Mouse (Mus musculus): ENCODE data around the gene Apbb2. TPM values are rescaled to one million over a fixed set of nuclear protein-coding genes. Genes with fewer than 3 reads are reported as not detected.

Apbb2 gene
- polyA plus RNA-seq, 1 experiment from 2014 or later, result 39.5 TPM

DNA sequence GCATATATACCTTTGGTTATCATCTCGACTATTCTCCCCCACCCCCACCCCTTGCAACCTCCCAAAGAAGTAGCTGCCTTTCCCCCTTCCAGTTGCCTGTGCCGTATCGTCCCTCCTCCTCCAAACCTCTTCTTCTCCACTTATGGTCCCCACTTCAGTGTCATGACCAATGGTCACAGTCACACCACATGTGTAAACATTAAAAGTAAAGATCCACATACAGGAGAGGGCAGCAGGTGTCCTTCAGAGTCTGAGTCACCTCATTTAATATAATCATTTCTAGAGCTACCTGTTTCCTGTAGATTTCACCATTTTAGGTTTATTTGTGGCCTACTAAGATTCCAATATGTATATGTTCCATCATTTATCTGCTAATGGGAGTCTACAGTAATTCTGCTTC lies 113.0 kb downstream of the Apbb2 start:
- 80% methylated on average over 3 of the region's 3 CpGs for WGBS
- Histone ChIP-seq H3K4me1 (ENCODE audit: control insufficient read depth, insufficient read depth, low read length) (peaks cover 14% of the 10 kb centered on the region), H3K9ac (replicated peaks; ENCODE audit: low read depth, low read length) (no peak overlapping the region), H3K4me3 (ENCODE audit: low read depth, low read length) (no peak overlapping the region), H3K4me2 (replicated peaks; ENCODE audit: low read depth, low read length) (no peak overlapping the region), H3K9me3 (ENCODE audit: control insufficient read depth, low read depth, low read length) (no peaks in the 10 kb centered on the region), H3K27ac (ENCODE audit: low read length) (no peak overlapping the region), H3K27me3 (ENCODE audit: control insufficient read depth, insufficient read depth, low read length) (no peaks in the 10 kb centered on the region), H3K36me3 (ENCODE audit: control insufficient read depth, insufficient read depth, low read length) (no peaks in the 10 kb centered on the region)
- no peak for ATAC-seq (ENCODE audit: insufficient number of reproducible peaks, insufficient read depth, low FRiP score, low read depth)

DNA sequence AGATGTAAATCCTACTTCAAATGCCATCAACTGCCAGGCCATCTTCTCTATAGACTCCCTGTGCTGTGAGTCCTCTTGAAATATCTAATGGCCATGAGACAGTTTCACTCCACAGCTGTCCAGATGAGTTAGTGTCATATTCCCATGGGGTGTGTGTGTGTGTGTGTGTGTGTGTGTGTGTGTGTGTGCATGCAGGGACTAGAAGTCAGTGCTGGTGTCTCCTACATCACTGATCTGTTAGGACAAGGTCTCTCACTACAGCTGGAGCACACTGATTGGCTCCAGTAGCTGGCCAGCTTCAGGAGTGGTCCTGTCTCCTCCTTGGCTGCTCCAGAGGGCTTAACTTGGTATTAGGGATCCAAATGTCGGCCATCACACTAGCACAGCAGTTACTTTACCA lies 113.5 kb downstream of the Apbb2 start:
- no peaks in the 10 kb centered on the region for H3K27me3 ChIP-seq (ENCODE audit: control insufficient read depth, insufficient read depth, low read length)
- 75% methylated on average over 1 of the region's 1 CpGs for WGBS
- H3K27ac ChIP-seq (ENCODE audit: low read length), result no peak overlapping the region

GRCm38 (mm10) chr5:66504434-66504747 lies 114.2 kb downstream of the Apbb2 start:
- Histone ChIP-seq H3K27me3 (ENCODE audit: control insufficient read depth, insufficient read depth, low read length) (no peaks in the 10 kb centered on the region), H3K4me2 (replicated peaks; ENCODE audit: low read depth, low read length) (no peak overlapping the region), H3K9me3 (ENCODE audit: control insufficient read depth, low read depth, low read length) (0 out of 2 replicates have a peak, but pooled peaks cover 2% of the 10 kb centered on the region), H3K36me3 (ENCODE audit: control insufficient read depth, insufficient read depth, low read length) (no peaks in the 10 kb centered on the region), H3K27ac (ENCODE audit: low read length) (peak overlapping the region; percentile 52; the same call in 1 of the 2 replicates), H3K9ac (replicated peaks; ENCODE audit: low read depth, low read length) (no peak overlapping the region), H3K4me3 (ENCODE audit: low read depth, low read length) (no peak overlapping the region), H3K4me1 (ENCODE audit: control insufficient read depth, insufficient read depth, low read length) (peaks cover 14% of the 10 kb centered on the region)
- WGBS, result 23% methylated on average over 6 of the region's 6 CpGs
- no peak for ATAC-seq (ENCODE audit: insufficient number of reproducible peaks, insufficient read depth, low FRiP score, low read depth)

More for the DNA sequence above, 113.5 kb downstream of the Apbb2 start:
- H3K9me3 ChIP-seq (ENCODE audit: control insufficient read depth, low read depth, low read length), result 0 out of 2 replicates have a peak, but pooled peaks cover 2% of the 10 kb centered on the region
- no peak for ATAC-seq (ENCODE audit: insufficient number of reproducible peaks, insufficient read depth, low FRiP score, low read depth)
- no peak overlapping the region for H3K9ac ChIP-seq (replicated peaks; ENCODE audit: low read depth, low read length)
- peaks cover 14% of the 10 kb centered on the region for H3K4me1 ChIP-seq (ENCODE audit: control insufficient read depth, insufficient read depth, low read length)
- H3K36me3 ChIP-seq (ENCODE audit: control insufficient read depth, insufficient read depth, low read length), result no peaks in the 10 kb centered on the region
- H3K4me3 ChIP-seq (ENCODE audit: low read depth, low read length), result no peak overlapping the region
- no peak overlapping the region for H3K4me2 ChIP-seq (replicated peaks; ENCODE audit: low read depth, low read length)

GRCm38 (mm10) chr5:66503557-66504433 lies 114.8 kb downstream of the Apbb2 start:
- Histone ChIP-seq H3K27ac (ENCODE audit: low read length) (peak overlapping the region; percentile 52; the same call in 1 of the 2 replicates), H3K9ac (replicated peaks; ENCODE audit: low read depth, low read length) (no peak overlapping the region)
- 25% methylated on average over 17 of the region's 17 CpGs for WGBS

DNA sequence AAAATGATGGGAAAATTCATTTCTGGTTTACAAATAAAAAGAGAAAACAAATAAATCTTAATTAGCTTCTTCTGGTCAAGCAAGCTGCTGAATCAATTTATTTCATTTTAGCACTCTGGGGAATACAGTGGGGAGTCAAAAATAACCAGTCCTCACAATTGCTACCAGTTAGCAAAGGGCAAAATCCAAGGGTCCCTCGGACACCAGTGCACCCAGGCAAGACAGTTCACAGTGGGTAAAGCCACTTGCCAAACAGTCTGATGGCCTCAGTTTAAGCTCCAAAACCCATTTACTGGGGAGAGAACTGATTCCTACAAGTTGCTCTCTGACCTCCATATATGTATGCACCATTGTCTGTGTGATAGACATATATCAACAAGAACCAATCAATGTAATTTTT lies 115.6 kb downstream of the Apbb2 start:
- no peak overlapping the region for H3K4me3 ChIP-seq (ENCODE audit: low read depth, low read length)
- 84% methylated on average over 1 of the region's 1 CpGs for WGBS
- ATAC-seq (ENCODE audit: insufficient number of reproducible peaks, insufficient read depth, low FRiP score, low read depth), result no peak
- H3K4me2 ChIP-seq (replicated peaks; ENCODE audit: low read depth, low read length), result no peak overlapping the region
- H3K27ac ChIP-seq (ENCODE audit: low read length), result no peak overlapping the region
- H3K9me3 ChIP-seq (ENCODE audit: control insufficient read depth, low read depth, low read length), result 0 out of 2 replicates have a peak, but pooled peaks cover 2% of the 10 kb centered on the region
- no peak overlapping the region for H3K9ac ChIP-seq (replicated peaks; ENCODE audit: low read depth, low read length)
- H3K27me3 ChIP-seq (ENCODE audit: control insufficient read depth, insufficient read depth, low read length), result no peaks in the 10 kb centered on the region
- no peaks in the 10 kb centered on the region for H3K36me3 ChIP-seq (ENCODE audit: control insufficient read depth, insufficient read depth, low read length)
- H3K4me1 ChIP-seq (ENCODE audit: control insufficient read depth, insufficient read depth, low read length), result peaks cover 18% of the 10 kb centered on the region

More at GRCm38 (mm10) chr5:66503557-66504433, 114.8 kb downstream of the Apbb2 start:
- Histone ChIP-seq H3K4me3 (ENCODE audit: low read depth, low read length) (no peak overlapping the region), H3K9me3 (ENCODE audit: control insufficient read depth, low read depth, low read length) (0 out of 2 replicates have a peak, but pooled peaks cover 2% of the 10 kb centered on the region), H3K27me3 (ENCODE audit: control insufficient read depth, insufficient read depth, low read length) (no peaks in the 10 kb centered on the region), H3K4me1 (ENCODE audit: control insufficient read depth, insufficient read depth, low read length) (peaks cover 14% of the 10 kb centered on the region), H3K4me2 (replicated peaks; ENCODE audit: low read depth, low read length) (peak overlapping the region; percentile 26), H3K36me3 (ENCODE audit: control insufficient read depth, insufficient read depth, low read length) (no peaks in the 10 kb centered on the region)
- ATAC-seq (ENCODE audit: insufficient number of reproducible peaks, insufficient read depth, low FRiP score, low read depth), result peak; percentile 85

DNA sequence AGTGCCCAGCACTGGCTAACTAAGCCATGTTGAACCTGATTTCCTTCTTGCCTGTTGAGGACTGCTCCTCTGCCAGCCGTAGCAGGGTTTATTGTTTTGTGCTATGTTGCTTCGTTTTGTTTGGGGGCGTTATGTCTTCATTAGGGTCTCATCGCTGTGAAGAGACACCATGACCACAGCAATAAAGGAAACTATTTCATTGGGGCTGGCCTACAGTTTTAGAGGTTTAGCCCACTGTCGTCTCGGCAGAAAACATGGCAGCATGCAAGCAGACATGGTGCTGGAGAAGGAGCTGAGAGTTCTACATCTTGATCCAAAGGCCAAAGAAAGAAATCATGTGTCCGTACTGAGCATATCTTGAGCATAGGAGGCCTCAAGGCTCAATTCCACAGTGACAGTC lies 119.0 kb downstream of the Apbb2 start:
- Histone ChIP-seq H3K36me3 (ENCODE audit: control insufficient read depth, insufficient read depth, low read length) (no peaks in the 10 kb centered on the region), H3K4me1 (ENCODE audit: control insufficient read depth, insufficient read depth, low read length) (peaks cover 34% of the 10 kb centered on the region), H3K27me3 (ENCODE audit: control insufficient read depth, insufficient read depth, low read length) (no peaks in the 10 kb centered on the region), H3K4me3 (ENCODE audit: low read depth, low read length) (no peak overlapping the region), H3K27ac (ENCODE audit: low read length) (no peak overlapping the region), H3K9ac (replicated peaks; ENCODE audit: low read depth, low read length) (no peak overlapping the region), H3K4me2 (replicated peaks; ENCODE audit: low read depth, low read length) (no peak overlapping the region), H3K9me3 (ENCODE audit: control insufficient read depth, low read depth, low read length) (0 out of 2 replicates have a peak, but pooled peaks cover 2% of the 10 kb centered on the region)
- 94% methylated on average over 7 of the region's 7 CpGs for WGBS
- ATAC-seq (ENCODE audit: insufficient number of reproducible peaks, insufficient read depth, low FRiP score, low read depth), result no peak

DNA sequence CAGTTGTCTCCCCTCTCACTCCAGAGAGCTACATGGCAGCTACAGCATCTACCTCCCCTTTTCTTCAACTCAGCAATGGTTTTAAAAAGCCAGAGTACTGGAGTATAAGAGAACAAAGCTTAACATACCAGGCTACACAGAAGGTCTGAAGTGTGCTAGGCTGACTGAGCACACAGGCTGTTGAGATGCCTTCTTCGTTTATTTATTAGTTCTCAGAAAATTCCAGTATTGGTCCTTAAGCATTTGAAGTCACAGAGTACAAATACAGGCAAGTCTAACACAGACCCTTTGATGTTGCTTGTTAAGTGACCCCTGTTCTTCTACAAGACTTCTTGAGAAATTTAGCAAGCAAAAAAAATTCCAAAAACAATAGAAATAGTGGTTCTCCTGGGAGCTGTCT lies 120.4 kb downstream of the Apbb2 start:
- H3K36me3 ChIP-seq (ENCODE audit: control insufficient read depth, insufficient read depth, low read length), result no peaks in the 10 kb centered on the region
- no peak overlapping the region for H3K9ac ChIP-seq (replicated peaks; ENCODE audit: low read depth, low read length)
- H3K9me3 ChIP-seq (ENCODE audit: control insufficient read depth, low read depth, low read length), result 0 out of 2 replicates have a peak, but pooled peaks cover 2% of the 10 kb centered on the region
- ATAC-seq (ENCODE audit: insufficient number of reproducible peaks, insufficient read depth, low FRiP score, low read depth), result no peak
- no peak overlapping the region for H3K27ac ChIP-seq (ENCODE audit: low read length)
- no peak overlapping the region for H3K4me2 ChIP-seq (replicated peaks; ENCODE audit: low read depth, low read length)
- H3K27me3 ChIP-seq (ENCODE audit: control insufficient read depth, insufficient read depth, low read length), result no peaks in the 10 kb centered on the region
- 50% methylated on average over 1 of the region's 1 CpGs for WGBS
- no peak overlapping the region for H3K4me3 ChIP-seq (ENCODE audit: low read depth, low read length)
- peaks cover 21% of the 10 kb centered on the region for H3K4me1 ChIP-seq (ENCODE audit: control insufficient read depth, insufficient read depth, low read length)

GRCm38 (mm10) chr5:66497479-66498087 lies 121.0 kb downstream of the Apbb2 start:
- H3K4me3 ChIP-seq (ENCODE audit: low read depth, low read length), result no peak overlapping the region
- ATAC-seq (ENCODE audit: insufficient number of reproducible peaks, insufficient read depth, low FRiP score, low read depth), result no peak
- H3K4me2 ChIP-seq (replicated peaks; ENCODE audit: low read depth, low read length), result no peak overlapping the region
- H3K36me3 ChIP-seq (ENCODE audit: control insufficient read depth, insufficient read depth, low read length), result no peaks in the 10 kb centered on the region
- 0 out of 2 replicates have a peak, but pooled peaks cover 2% of the 10 kb centered on the region for H3K9me3 ChIP-seq (ENCODE audit: control insufficient read depth, low read depth, low read length)
- H3K27ac ChIP-seq (ENCODE audit: low read length), result no peak overlapping the region
- H3K27me3 ChIP-seq (ENCODE audit: control insufficient read depth, insufficient read depth, low read length), result no peaks in the 10 kb centered on the region
- no peak overlapping the region for H3K9ac ChIP-seq (replicated peaks; ENCODE audit: low read depth, low read length)
- 31% methylated on average over 14 of the region's 14 CpGs for WGBS
- peaks cover 20% of the 10 kb centered on the region for H3K4me1 ChIP-seq (ENCODE audit: control insufficient read depth, insufficient read depth, low read length)

All from stomach, embryonic 14.5 days (tissue).